Mouse (Mus musculus): ENCODE data around the gene Zfp574. TPM values are rescaled to one million over a fixed set of nuclear protein-coding genes. Genes with fewer than 3 reads are reported as not detected.

The Zfp574 gene
- polyA plus RNA-seq, 2 experiments, result 28.0 to 33.3 TPM

GRCm38 (mm10) chr7:25125716-25126281, 53.4 kb downstream of the Zfp574 start:
- ATAC-seq (ENCODE audit: low FRiP score, low read depth) (no peak), DNase-seq (ENCODE audit: low spot score) (no peak)
- Histone ChIP-seq H3K9ac (ENCODE audit: low read depth, low read length, severe bottlenecking) (no peak overlapping the region), H3K36me3 (ENCODE audit: control insufficient read depth, insufficient read depth, low read length) (no peaks in the 10 kb centered on the region), H3K27ac (replicated peaks; ENCODE audit: low read depth, low read length) (no peak overlapping the region), H3K4me2 (replicated peaks; ENCODE audit: low read depth, low read length, severe bottlenecking) (no peak overlapping the region), H3K9me3 (ENCODE audit: control insufficient read depth, low read length) (no peaks in the 10 kb centered on the region), H3K27me3 (ENCODE audit: control insufficient read depth, insufficient read depth, low read length) (no peaks in the 10 kb centered on the region), H3K4me1 (ENCODE audit: control insufficient read depth, insufficient read depth, low read length) (no peaks in the 10 kb centered on the region), H3K4me3 (replicated peaks; ENCODE audit: low read length) (no peak overlapping the region)
- TF ChIP-seq POLR2A (IDR thresholded peaks at IDR 0.05; ENCODE audit: borderline replicate concordance, extremely low read depth, insufficient read depth, insufficient read length), result no peak
- 76% methylated on average over 10 of the region's 10 CpGs for WGBS

DNA sequence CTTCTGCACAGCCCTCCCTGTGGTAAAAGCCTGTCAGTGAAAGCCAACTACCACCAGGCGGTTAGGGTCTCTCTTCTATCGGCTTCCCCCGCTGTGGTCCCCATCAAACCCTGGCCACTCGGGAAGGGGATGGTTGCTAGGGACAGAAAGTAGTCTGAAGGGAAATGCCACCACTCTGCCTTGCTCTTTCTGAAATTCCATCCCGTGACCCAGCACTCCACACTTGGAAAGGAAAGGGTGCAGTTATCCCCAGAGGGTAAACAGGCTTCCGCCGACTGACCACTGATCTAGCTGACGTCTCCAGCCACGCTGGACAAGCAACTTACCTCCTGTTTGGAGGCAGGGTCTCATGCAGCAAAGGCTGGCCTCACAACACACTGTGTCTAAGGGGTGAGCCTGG, 55.6 kb downstream of the Zfp574 start:
- TF ChIP-seq POLR2A (IDR thresholded peaks at IDR 0.05; ENCODE audit: borderline replicate concordance, extremely low read depth, insufficient read depth, insufficient read length), result no peak
- Histone ChIP-seq H3K4me1 (ENCODE audit: control insufficient read depth, insufficient read depth, low read length) (no peaks in the 10 kb centered on the region), H3K9ac (ENCODE audit: low read depth, low read length, severe bottlenecking) (no peak overlapping the region), H3K9me3 (ENCODE audit: control insufficient read depth, low read length) (no peaks in the 10 kb centered on the region), H3K27me3 (ENCODE audit: control insufficient read depth, insufficient read depth, low read length) (peaks cover 13% of the 10 kb centered on the region), H3K4me3 (replicated peaks; ENCODE audit: low read length) (no peak overlapping the region), H3K27ac (replicated peaks; ENCODE audit: low read depth, low read length) (no peak overlapping the region), H3K4me2 (replicated peaks; ENCODE audit: low read depth, low read length, severe bottlenecking) (no peak overlapping the region), H3K36me3 (ENCODE audit: control insufficient read depth, insufficient read depth, low read length) (no peaks in the 10 kb centered on the region)
- 68% methylated on average over 9 of the region's 9 CpGs for WGBS
- ATAC-seq (ENCODE audit: low FRiP score, low read depth) (no peak), DNase-seq (ENCODE audit: low spot score) (no peak)

- Histone ChIP-seq H3K4me3 (replicated peaks; ENCODE audit: low read length) (no peak overlapping the region), H3K9ac (ENCODE audit: low read depth, low read length, severe bottlenecking) (no peak overlapping the region), H3K4me2 (replicated peaks; ENCODE audit: low read depth, low read length, severe bottlenecking) (no peak overlapping the region), H3K36me3 (ENCODE audit: control insufficient read depth, insufficient read depth, low read length) (no peaks in the 10 kb centered on the region), H3K4me1 (ENCODE audit: control insufficient read depth, insufficient read depth, low read length) (no peaks in the 10 kb centered on the region), H3K27me3 (ENCODE audit: control insufficient read depth, insufficient read depth, low read length) (peaks cover 28% of the 10 kb centered on the region), H3K9me3 (ENCODE audit: control insufficient read depth, low read length) (no peaks in the 10 kb centered on the region), H3K27ac (replicated peaks; ENCODE audit: low read depth, low read length) (no peak overlapping the region)
- WGBS, result 45% methylated on average over 13 of the region's 13 CpGs
- DNase-seq (ENCODE audit: low spot score) (no peak), ATAC-seq (ENCODE audit: low FRiP score, low read depth) (no peak)
- no peak for TF ChIP-seq POLR2A (IDR thresholded peaks at IDR 0.05; ENCODE audit: borderline replicate concordance, extremely low read depth, insufficient read depth, insufficient read length)
Measured at GRCm38 (mm10) chr7:25129390-25129979, 57.1 kb downstream of the Zfp574 start.

DNA sequence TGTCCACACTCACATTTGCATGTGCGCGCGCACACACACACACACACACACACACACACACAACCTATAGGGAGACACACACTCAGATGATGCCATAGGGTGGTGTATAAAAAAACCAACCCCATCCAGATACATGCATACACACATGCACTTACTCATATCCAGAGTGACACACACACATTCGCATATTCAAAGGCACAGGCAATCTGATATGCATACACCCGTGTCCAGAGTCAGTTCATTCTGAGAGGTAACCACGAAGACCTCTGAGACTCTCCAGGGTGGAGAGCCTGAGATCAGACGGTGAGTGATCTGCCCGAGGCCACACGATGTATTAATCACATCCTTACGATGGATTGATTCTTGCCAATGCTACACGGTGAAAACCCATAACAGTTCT, 58.2 kb downstream of the Zfp574 start:
- peaks cover 37% of the 10 kb centered on the region for H3K27me3 ChIP-seq (ENCODE audit: control insufficient read depth, insufficient read depth, low read length)

DNA sequence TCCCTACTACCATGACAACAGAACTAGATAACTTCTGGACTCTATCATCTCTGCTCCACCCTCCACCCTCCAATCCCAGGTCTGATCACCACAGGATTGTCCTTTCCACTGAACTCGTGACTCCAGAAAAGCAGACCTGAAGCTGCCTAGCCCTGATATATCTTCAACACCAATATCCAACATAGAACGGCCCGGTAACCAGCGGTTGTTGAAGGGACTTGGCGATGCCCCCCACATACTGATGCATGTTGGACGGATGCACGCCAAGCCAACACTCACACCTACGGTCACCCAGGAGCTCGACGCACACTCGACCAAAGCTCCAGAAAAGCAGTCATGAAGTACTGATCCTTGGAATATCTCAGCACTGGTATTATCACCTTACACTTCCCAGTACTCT, 58.9 kb downstream of the Zfp574 start:
- 91% methylated on average over 11 of the region's 11 CpGs for WGBS
- H3K9me3 ChIP-seq (ENCODE audit: control insufficient read depth, low read length), result peaks cover 3% of the 10 kb centered on the region; the same call in 1 of the 2 replicates
- DNase-seq (ENCODE audit: low spot score), result no peak
- no peak overlapping the region for H3K4me3 ChIP-seq (replicated peaks; ENCODE audit: low read length)
- no peak for TF ChIP-seq POLR2A (IDR thresholded peaks at IDR 0.05; ENCODE audit: borderline replicate concordance, extremely low read depth, insufficient read depth, insufficient read length)
- no peak for ATAC-seq (ENCODE audit: low FRiP score, low read depth)
- no peaks in the 10 kb centered on the region for H3K4me1 ChIP-seq (ENCODE audit: control insufficient read depth, insufficient read depth, low read length)
- no peak overlapping the region for H3K27ac ChIP-seq (replicated peaks; ENCODE audit: low read depth, low read length)
- peaks cover 37% of the 10 kb centered on the region for H3K27me3 ChIP-seq (ENCODE audit: control insufficient read depth, insufficient read depth, low read length)
- H3K36me3 ChIP-seq (ENCODE audit: control insufficient read depth, insufficient read depth, low read length), result no peaks in the 10 kb centered on the region
- H3K4me2 ChIP-seq (replicated peaks; ENCODE audit: low read depth, low read length, severe bottlenecking), result no peak overlapping the region
- H3K9ac ChIP-seq (ENCODE audit: low read depth, low read length, severe bottlenecking), result no peak overlapping the region

More for the DNA sequence above, 58.2 kb downstream of the Zfp574 start:
- Histone ChIP-seq H3K4me1 (ENCODE audit: control insufficient read depth, insufficient read depth, low read length) (no peaks in the 10 kb centered on the region), H3K9ac (ENCODE audit: low read depth, low read length, severe bottlenecking) (no peak overlapping the region), H3K36me3 (ENCODE audit: control insufficient read depth, insufficient read depth, low read length) (no peaks in the 10 kb centered on the region), H3K9me3 (ENCODE audit: control insufficient read depth, low read length) (peaks cover 2% of the 10 kb centered on the region; the same call in 1 of the 2 replicates), H3K4me3 (replicated peaks; ENCODE audit: low read length) (no peak overlapping the region), H3K27ac (replicated peaks; ENCODE audit: low read depth, low read length) (no peak overlapping the region), H3K4me2 (replicated peaks; ENCODE audit: low read depth, low read length, severe bottlenecking) (no peak overlapping the region)
- DNase-seq (ENCODE audit: low spot score) (no peak), ATAC-seq (ENCODE audit: low FRiP score, low read depth) (no peak)
- 75% methylated on average over 11 of the region's 11 CpGs for WGBS
- TF ChIP-seq POLR2A (IDR thresholded peaks at IDR 0.05; ENCODE audit: borderline replicate concordance, extremely low read depth, insufficient read depth, insufficient read length), result no peak
